Mouse (Mus musculus) embryonic fibroblast, embryonic 13.5 days (primary cell): ENCODE measurements around the gene Lyrm7. TPM values are rescaled to one million over a fixed set of nuclear protein-coding genes. Genes with fewer than 3 reads are reported as not detected.

ENCODE experiments used
- H3K27ac ChIP-seq: 2 replicates; pipeline ENCODE4 v1.5.1; 2012; ENCODE audit warnings: low read length, control low read depth, inconsistent platforms; ENCODE audit not compliant: insufficient read depth
- H3K4me1 ChIP-seq: 2 replicates; pipeline ENCODE4 v1.6.1; 2011; ENCODE audit warnings: low read length; ENCODE audit not compliant: control insufficient read depth, insufficient read depth
- H3K4me3 ChIP-seq: 2 replicates; pipeline ENCODE4 v1.5.1; 2011; ENCODE audit warnings: mild to moderate bottlenecking, control low read depth, low read length; ENCODE audit not compliant: insufficient read depth
- CTCF ChIP-seq: IDR thresholded peaks from 2 replicates; pipeline ENCODE4 v1.5.1; 2011; ENCODE audit warnings: mild to moderate bottlenecking, control low read depth, low read length, moderate library complexity, borderline replicate concordance; ENCODE audit not compliant: insufficient read depth
- POLR2A ChIP-seq: IDR thresholded peaks from 2 replicates; pipeline ENCODE4 v1.6.1; 2011; ENCODE audit warnings: low read depth, mild to moderate bottlenecking, control low read depth, low read length, moderate library complexity
- polyA plus RNA-seq: library from polyadenylated mRNA; stranded (reverse); fragments of >200 nt; gene quantifications from 2 replicates; pipeline ENCODE4 v1.2.4, GENCODE M21; 2011; ENCODE audit warnings: low read depth; ENCODE audit not compliant: missing spikeins, insufficient read length

Lyrm7 gene
- polyA plus RNA-seq, 1 experiment = 15.9 TPM

DNA sequence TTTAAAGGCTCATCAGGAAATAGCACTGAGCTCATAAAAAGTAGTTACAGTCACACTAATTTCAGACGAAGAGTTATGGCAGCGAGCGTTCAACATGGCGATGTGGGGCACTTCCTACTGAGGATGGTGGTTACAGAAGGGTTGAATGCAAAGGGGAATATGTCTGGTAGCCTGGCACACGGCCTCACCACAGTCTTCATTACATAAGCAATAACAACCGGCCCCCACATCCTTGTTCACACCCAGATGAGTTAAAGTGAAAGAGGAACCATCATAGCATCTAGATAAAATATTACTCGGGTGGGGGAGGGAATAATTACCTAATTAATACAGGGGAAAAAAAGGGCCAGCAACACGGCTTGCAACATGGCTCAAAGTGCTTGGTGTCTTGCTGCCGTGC lies 53.0 kb downstream of the Lyrm7 start:
- no peak overlapping the region for H3K27ac ChIP-seq
- H3K4me1 ChIP-seq = no peaks in the 10 kb centered on the region; the same call in 1 of the 2 replicates
- TF ChIP-seq CTCF (no peak), POLR2A (no peak)

DNA sequence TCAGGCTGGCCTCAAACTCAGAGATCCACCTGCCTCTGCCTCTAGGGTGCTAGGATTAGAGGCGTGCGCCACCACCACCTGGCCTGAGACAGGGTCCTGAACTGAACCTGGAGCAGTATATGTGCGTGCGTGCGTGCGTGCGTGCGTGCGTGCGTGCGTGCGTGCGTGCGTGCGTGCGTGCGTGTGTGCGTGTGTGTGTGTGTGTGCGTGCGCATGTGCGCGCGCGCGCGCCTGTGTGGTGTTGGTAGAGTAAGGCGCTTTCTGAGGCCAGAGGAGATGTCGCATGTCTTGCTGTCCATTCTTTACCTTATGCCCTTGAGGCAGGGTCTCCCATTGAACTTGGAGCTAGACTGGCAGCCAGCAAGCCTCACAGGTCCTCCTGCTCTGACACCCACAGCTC lies 53.8 kb downstream of the Lyrm7 start:
- Histone ChIP-seq H3K27ac (no peak overlapping the region), H3K4me3 (no peak overlapping the region), H3K4me1 (no peaks in the 10 kb centered on the region)
- TF ChIP-seq POLR2A (no peak), CTCF (no peak)

More for the DNA sequence above, 53.0 kb downstream of the Lyrm7 start:
- no peak overlapping the region for H3K4me3 ChIP-seq

- H3K4me1 ChIP-seq = no peaks in the 10 kb centered on the region
- no peak overlapping the region for H3K4me3 ChIP-seq
- TF ChIP-seq CTCF (no peak), POLR2A (no peak)
- H3K27ac ChIP-seq = no peak overlapping the region
Measured at GRCm38 (mm10) chr11:54805196-54805595, 55.5 kb downstream of the Lyrm7 start.

DNA sequence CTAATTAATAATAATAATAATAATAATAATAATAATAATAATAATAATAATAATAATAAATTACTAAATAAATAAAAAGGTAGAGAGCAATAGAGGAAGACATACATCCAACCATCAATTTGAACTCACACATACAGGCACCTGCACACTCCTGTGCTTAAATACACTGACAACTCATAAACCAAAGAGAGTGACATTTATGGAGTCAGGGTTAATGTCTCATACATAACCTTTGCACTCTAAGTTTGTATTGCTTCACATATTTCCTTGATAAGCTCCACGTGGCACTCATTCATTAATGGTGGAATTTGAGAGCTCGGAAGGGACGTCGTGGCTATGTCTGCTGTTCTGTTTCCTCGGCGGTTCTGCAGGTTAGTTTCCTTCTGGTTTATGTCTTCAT lies 58.1 kb downstream of the Lyrm7 start:
- no peak for TF ChIP-seq POLR2A
- TF ChIP-seq CTCF = no peak
- no peak overlapping the region for H3K4me3 ChIP-seq
- H3K4me1 ChIP-seq = no peaks in the 10 kb centered on the region
- no peak overlapping the region for H3K27ac ChIP-seq

DNA sequence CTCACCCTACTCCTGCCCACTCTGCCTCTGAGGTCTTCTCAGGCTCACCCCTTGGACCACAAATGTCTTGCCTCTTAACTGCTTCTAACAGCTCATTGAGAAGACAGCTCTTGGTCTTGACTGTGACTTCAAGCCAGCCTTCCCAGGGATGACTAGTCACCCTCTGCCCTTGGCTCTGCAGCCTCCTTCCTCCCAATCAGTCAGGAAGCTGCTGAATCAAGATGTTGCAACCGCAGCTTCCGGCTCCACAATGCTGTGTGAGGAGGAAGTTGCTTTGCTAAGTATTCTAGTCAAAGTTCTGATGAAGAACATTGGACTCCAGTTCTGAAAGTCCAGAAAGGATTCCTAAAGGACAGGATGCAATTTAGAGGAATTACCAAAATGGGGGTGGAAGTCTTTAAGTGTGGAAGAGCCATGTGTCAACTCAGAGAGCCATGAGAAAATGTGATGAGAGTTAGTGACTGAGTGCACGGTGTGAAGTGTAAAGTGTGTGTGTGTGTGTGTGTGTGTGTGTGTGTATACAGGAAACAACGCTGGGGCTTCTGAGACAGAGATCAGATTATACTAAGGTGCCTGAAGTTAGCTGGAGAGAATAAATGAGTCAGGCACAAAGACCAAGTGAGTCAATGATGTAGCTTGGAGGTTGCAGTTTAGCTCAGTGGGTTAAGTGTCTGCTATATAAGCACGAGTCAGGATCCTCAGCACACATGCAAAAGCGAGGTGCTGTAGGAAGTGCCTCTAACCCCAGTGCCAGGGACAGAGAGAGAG lies 58.7 kb downstream of the Lyrm7 start:
- TF ChIP-seq POLR2A = no peak
- no peak for TF ChIP-seq CTCF
- Histone ChIP-seq H3K4me3 (no peak overlapping the region), H3K4me1 (no peaks in the 10 kb centered on the region), H3K27ac (no peak overlapping the region)

DNA sequence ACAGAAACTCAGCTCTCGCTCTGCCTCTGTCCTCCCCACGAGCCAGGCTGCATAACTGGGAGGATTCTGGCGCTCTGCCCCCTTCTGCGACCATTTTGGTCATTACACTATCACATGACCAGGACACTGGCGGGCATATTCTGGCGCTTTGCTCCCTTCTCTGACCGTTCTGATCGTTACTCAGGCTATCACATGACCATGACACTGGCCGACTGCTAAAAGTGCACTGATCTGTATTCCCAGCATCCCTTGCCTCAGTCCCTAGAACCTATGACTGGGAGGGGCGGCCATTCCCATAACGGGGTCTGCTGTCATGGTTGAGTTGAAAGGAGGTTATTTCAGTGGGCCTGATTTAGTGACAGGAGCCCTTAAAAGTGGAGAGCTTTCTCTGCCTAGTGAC lies 64.2 kb downstream of the Lyrm7 start:
- no peaks in the 10 kb centered on the region for H3K4me1 ChIP-seq
- H3K4me3 ChIP-seq = no peak overlapping the region
- no peak overlapping the region for H3K27ac ChIP-seq
- TF ChIP-seq POLR2A = no peak
- TF ChIP-seq CTCF = no peak

DNA sequence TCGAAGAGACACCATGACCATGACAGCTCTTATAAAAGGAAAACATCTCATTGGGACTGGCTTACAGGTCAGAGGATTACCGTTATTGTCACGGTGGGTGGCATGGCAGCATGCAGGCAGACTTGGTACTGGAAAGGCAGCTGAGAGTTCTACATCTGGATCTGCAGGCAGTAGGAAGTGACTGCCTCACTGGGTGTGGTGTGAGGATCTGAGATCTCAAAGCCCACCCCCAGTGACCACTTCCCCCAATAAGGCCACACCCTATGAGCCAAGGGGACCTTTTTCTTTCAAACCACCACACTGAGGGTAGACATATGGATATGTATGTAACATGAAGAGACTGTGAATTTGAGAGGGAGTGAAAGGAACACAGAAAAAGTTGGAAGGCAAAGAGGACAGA lies 66.0 kb downstream of the Lyrm7 start:
- no peaks in the 10 kb centered on the region for H3K4me1 ChIP-seq
- H3K4me3 ChIP-seq = no peak overlapping the region
- no peak overlapping the region for H3K27ac ChIP-seq
- no peak for TF ChIP-seq CTCF
- TF ChIP-seq POLR2A = no peak

DNA sequence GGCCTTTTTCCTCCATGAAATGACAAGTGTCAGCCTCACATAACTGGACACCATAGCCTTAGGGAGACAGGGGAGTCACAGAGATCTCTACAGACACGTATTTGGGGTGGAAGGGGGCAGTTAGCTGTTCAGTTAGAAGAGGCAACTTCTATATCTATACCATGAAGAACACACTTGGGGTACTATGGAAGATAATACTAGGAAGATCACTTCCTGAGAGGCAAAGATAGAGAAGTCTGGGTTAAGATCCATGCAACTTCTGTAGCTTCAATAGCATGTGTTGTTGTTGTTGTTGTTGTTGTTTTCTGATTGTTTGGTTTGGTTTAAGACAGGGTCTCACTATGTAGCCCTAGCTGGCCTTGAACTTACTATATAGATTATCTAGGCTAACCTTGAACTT lies 67.5 kb downstream of the Lyrm7 start:
- no peaks in the 10 kb centered on the region for H3K4me1 ChIP-seq
- no peak overlapping the region for H3K4me3 ChIP-seq
- H3K27ac ChIP-seq = no peak overlapping the region
- TF ChIP-seq CTCF (no peak), POLR2A (no peak)

GRCm38 (mm10) chr11:54791458-54791857 lies 69.3 kb downstream of the Lyrm7 start:
- TF ChIP-seq CTCF = no peak
- no peak for TF ChIP-seq POLR2A
- Histone ChIP-seq H3K4me3 (no peak overlapping the region), H3K4me1 (no peaks in the 10 kb centered on the region), H3K27ac (no peak overlapping the region)
